Mouse (Mus musculus) CH12F3 (cell line): Measurements from ENCODE around the gene Ceacam20.
"Not testable (repeated sequence)": the region's sequence is repeated elsewhere in the genome, so short reads cannot be mapped to it uniquely, and the experiment has no call there.

Experiments used
- in situ Hi-C: fragments of 300-500 bp; cut with MboI; formaldehyde crosslinking; loops from 2 replicates; pipeline ENCODE4 v1.14.3; 2020; ENCODE audit warnings: low sequenced_read_pairs

The Ceacam20 gene

DNA sequence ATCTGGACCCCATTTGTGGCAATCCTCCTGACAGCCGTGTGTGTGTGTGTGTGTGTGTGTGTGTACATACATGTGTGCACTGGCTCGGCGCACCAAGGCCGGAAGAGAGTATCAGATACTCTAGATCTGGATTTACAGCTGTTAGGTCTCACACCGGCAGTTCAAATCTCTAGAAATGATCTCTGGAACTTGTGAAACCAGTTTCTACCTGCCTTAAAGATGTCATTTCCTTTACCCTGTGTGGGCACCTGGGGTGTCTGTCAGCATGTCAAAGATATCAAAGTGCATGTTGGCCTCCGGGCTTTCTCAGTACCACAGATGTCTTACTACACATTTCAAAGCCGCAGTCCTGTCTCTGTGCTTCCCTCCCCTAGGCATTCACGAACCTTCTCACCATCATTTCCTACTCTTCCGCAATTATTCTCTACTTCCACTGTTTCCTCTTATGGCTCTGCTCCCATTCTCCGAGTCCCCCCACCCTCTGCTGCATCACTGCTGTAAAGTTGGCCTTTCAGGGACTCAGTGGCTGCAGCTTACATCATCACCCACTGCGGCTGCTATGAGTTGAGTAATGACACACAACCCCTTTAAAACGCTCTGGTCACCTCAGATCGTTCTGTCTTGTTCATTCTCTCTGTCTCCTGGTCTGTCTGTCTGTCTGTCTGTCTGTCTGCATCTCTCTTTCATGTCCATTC is 19.2 kb upstream of the Ceacam20 start:
- in situ Hi-C loops: no loop called here

DNA sequence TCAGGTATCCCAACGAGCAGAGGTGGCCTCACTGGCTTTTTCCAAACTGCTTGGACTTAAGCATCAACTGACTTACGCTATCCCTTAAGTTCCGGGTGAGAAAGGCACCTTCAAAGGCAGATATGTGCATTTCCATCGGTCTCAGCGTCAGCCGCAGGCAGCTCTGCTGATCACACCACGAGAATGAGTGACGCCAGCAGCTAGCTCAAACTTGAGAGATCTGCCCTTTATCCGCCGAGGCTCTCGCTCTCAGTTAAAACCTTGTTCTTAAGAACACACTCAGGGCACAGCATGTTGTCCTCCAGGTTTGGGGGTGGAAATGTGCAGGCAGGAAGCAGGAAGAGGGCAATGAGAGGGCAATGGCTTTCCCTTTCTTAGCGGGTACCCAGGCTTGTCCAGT is 16.3 kb upstream of the Ceacam20 start:
- in situ Hi-C loops: no loop called here

- in situ Hi-C loops: no loop called here
Observed at GRCm38 (mm10) chr7:19949996-19950395, 15.2 kb upstream of the Ceacam20 start.

- in situ Hi-C loops: no loop called here
Observed at GRCm38 (mm10) chr7:19950589-19950988, 14.6 kb upstream of the Ceacam20 start, which contains the start of gene Igsf23. Gene Igsf23 (minus strand): TSS chr7:19950756.

GRCm38 (mm10) chr7:19952320-19952986 is 12.8 kb upstream of the Ceacam20 start:
- in situ Hi-C loops: no loop called here

GRCm38 (mm10) chr7:19953054-19953453 is 12.2 kb upstream of the Ceacam20 start:
- in situ Hi-C loops: no loop called here

- in situ Hi-C loops: no loop called here
Observed at GRCm38 (mm10) chr7:19955861-19956260, 9.4 kb upstream of the Ceacam20 start.

- in situ Hi-C loops: no loop called here
Observed at GRCm38 (mm10) chr7:19956341-19956781, 8.9 kb upstream of the Ceacam20 start.

DNA sequence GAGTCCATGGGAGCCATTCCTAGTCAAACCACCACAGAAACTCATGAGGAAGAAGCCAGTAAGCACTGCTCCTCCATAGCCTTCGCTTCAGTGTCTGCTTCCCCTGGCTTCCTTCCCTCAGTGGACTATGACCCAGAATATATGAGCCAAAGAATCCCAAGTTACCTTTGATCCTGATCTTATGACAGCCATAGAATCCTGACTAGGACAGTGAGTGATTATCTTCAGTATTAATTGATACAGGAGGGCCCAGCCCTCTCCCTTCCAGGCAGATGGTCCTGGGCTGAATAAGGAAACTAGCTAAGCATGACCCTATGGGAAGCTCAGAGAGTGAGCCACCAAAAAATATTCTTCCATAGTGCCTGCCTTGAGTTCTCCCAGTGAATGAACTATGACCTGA is 2.8 kb upstream of the Ceacam20 start:
- in situ Hi-C loops: no loop called here

DNA sequence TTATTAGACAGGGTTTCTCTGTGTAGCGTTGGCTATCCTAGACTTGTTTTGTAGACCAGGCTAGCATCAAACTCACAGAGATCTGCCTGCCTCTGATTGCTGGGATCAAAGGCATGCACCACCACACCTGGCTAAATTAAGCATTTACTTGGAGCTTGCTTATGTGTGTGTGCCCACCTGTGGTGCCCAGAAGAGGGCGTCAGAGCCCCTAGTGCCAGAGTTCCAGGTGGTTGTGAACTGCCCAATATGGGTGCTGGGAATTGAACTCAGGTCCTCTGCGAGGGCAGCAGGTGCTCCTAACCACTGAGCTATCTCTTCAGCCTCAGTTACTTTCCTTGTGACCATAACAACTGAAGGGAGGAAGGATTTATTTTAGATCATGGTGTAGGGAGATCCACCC is 3.9 kb downstream of the Ceacam20 start:
- in situ Hi-C loops: no loop called here

GRCm38 (mm10) chr7:19969541-19970090 is 4.4 kb downstream of the Ceacam20 start:
- in situ Hi-C loops: no loop called here

GRCm38 (mm10) chr7:19970196-19970595 is 5.0 kb downstream of the Ceacam20 start:
- in situ Hi-C loops: no loop called here

- in situ Hi-C loops: no loop called here
Observed at GRCm38 (mm10) chr7:19971516-19971915, 6.3 kb downstream of the Ceacam20 start.

DNA sequence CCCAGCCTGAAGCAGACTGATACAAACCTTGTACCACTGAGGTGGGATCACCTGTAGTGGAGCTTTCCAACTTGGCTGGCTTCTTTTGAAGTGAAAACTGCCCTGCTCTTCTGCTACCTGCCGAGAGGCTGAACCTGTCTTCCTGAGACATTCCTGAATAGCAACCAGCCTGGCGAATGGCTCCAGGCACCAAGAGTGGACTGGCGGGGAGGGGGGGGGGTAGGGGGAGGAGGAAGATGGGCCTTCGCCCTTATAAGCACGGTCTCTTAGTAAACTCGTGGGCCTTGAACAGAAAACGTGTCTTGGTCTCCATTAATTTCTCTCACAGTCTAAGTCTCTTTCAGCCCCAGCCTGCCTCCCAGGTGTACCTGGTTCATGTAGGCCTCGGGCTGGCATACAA is 26.0 kb downstream of the Ceacam20 start, which contains the start of gene Nlrp9b:
Gene Nlrp9b (plus strand): TSS at position 301 of the 400 bp plus-strand sequence.
- in situ Hi-C loops: not testable (repeated sequence)

GRCm38 (mm10) chr7:19996721-19997120 is 31.5 kb downstream of the Ceacam20 start:
- in situ Hi-C loops: not testable (repeated sequence)

GRCm38 (mm10) chr7:20009987-20010386 is 44.8 kb downstream of the Ceacam20 start:
- in situ Hi-C loops: no loop called here
